Comparison of ENCODE assay signal across 8 mouse cellular contexts in genomic region chr16:36828820-36829219, GRCm38 (mm10). TPM values are rescaled to one million over a fixed set of nuclear protein-coding genes. Genes with fewer than 3 reads are reported as not detected.
DNase-seq lines count a peak whose midpoint lies in the region; ATAC-seq and TF ChIP-seq lines count a peak whose summit lies in the region.

No protein-coding gene starts in this region.

- no peak for TF ChIP-seq POLR2A in brain, embryonic 14.5 days (IDR thresholded peaks at IDR 0.05; ENCODE audit: borderline replicate concordance, extremely low read depth, insufficient read depth, insufficient read length, poor library complexity, severe bottlenecking)

- H3K4me2 ChIP-seq in heart, embryonic 15.5 days = peak overlapping the region; percentile 92

- H3K9me3 ChIP-seq in heart, embryonic 15.5 days (replicated peaks) = no peaks in the 10 kb centered on the region
- no peaks in the 10 kb centered on the region for H3K9me3 ChIP-seq in midbrain, embryonic 10.5 days (replicated peaks)

- peak; percentile 6; the same call in 1 of the 2 replicates for ATAC-seq in heart, embryonic 15.5 days (replicated peaks; ENCODE audit: insufficient number of reproducible peaks, insufficient read depth, low FRiP score, low read depth)
- ATAC-seq in activated CD4-positive, CD25-positive, alpha-beta regulatory T cell, adult 4 months = no peak

- H3K4me1 ChIP-seq in heart, embryonic 15.5 days (replicated peaks) = peaks cover 9% of the 10 kb centered on the region; the same call in 1 of the 2 replicates
- peaks cover 19% of the 10 kb centered on the region for H3K4me1 ChIP-seq in midbrain, embryonic 10.5 days

- no peak for TF ChIP-seq CTCF in brain, embryonic 14.5 days (IDR thresholded peaks at IDR 0.05; ENCODE audit: borderline replicate concordance, extremely low read depth, insufficient read depth, insufficient read length)

- H3K4me3 ChIP-seq in heart, embryonic 15.5 days = peak overlapping the region; percentile 99
- H3K4me3 ChIP-seq in midbrain, embryonic 10.5 days = peak overlapping the region; percentile 90

- 8% methylated on average over 11 of the region's 11 CpGs for WGBS in heart, embryonic 15.5 days
- 10% methylated on average over 11 of the region's 11 CpGs for WGBS in midbrain, embryonic 10.5 days

- H3K27me3 ChIP-seq in heart, embryonic 15.5 days = peaks cover 3% of the 10 kb centered on the region; the same call in 1 of the 2 replicates
- H3K27me3 ChIP-seq in midbrain, embryonic 10.5 days (ENCODE audit: low read depth, poor library complexity, severe bottlenecking) = peaks cover 18% of the 10 kb centered on the region

- no peak overlapping the region; the same call in 1 of the 2 replicates for H3K27ac ChIP-seq in heart, embryonic 15.5 days
- H3K27ac ChIP-seq in midbrain, embryonic 10.5 days (replicated peaks) = peak overlapping the region; percentile 92

- peak overlapping the region; percentile 96 for H3K9ac ChIP-seq in heart, embryonic 15.5 days

- no peaks in the 10 kb centered on the region for H3K36me3 ChIP-seq in heart, embryonic 15.5 days
- H3K36me3 ChIP-seq in midbrain, embryonic 10.5 days = peaks cover 27% of the 10 kb centered on the region

- DNase-seq in layer of hippocampus, adult 9-11 months = peak; percentile 9
- no peak for DNase-seq in layer of hippocampus, adult 8-10 months (ENCODE audit: low spot score in 2 of 2)
- peak; percentile 37 for DNase-seq in brain, embryonic 14.5 days (ENCODE audit: low read depth)
- DNase-seq in midbrain, embryonic 10.5 days (ENCODE audit: low spot score) = no peak
- DNase-seq in thymus, postnatal 10 days (ENCODE audit: low spot score in 2 of 2) = no peak
- no peak for DNase-seq in cerebellum, adult 9-11 months

RNA-seq across cellular contexts. Expression of gene Iqcb1, which starts 0.6 kb away (rescaled TPM):
- total RNA-seq in layer of hippocampus, adult 8-10 months (2022) = 10 to 100 TPM; 50.2 to 55.2 (median 53.1) TPM
- 22.6 and 26.6 TPM in 2 replicates for polyA plus RNA-seq in brain, embryonic 14.5 days (2012; rRNA removed)
- polyA plus RNA-seq in heart, embryonic 15.5 days (2015; fragmentation: Nextera tagmentation; extraction: Ambion mirVana) = 21.2 and 23.6 TPM in 2 replicates
- 68.4 and 69.4 TPM in 2 replicates for polyA plus RNA-seq in midbrain, embryonic 10.5 days (2016; fragmentation: Nextera tagmentation; extraction: Ambion mirVana)
- polyA plus RNA-seq in activated CD4-positive, CD25-positive, alpha-beta regulatory T cell, adult 4 months (2017; shearing (Covaris generic)) = 10 to 100 TPM; 12.1 to 22.1 TPM

RNA-seq across cellular contexts. Expression of gene Slc15a2, which starts 44.1 kb away (rescaled TPM):
- total RNA-seq in layer of hippocampus, adult 8-10 months (2022) = 10 to 100 TPM; 40.6 to 49.4 (median 47.8) TPM
- polyA plus RNA-seq in brain, embryonic 14.5 days (2012; rRNA removed) = 23.9 and 25.2 TPM in 2 replicates
- polyA plus RNA-seq in heart, embryonic 15.5 days (2015; fragmentation: Nextera tagmentation; extraction: Ambion mirVana) = 2.2 and 4.3 TPM in 2 replicates
- polyA plus RNA-seq in midbrain, embryonic 10.5 days (2016; fragmentation: Nextera tagmentation; extraction: Ambion mirVana) = 1.1 and 1.3 TPM in 2 replicates
- polyA plus RNA-seq in activated CD4-positive, CD25-positive, alpha-beta regulatory T cell, adult 4 months (2017; shearing (Covaris generic)) = 10 to 100 TPM; 20.4 to 57.5 TPM

RNA-seq across cellular contexts. Expression of gene Eaf2, which starts 46.0 kb away (rescaled TPM):
- 1 to 10 TPM; 1.8 to 3.0 (median 2.2) TPM for total RNA-seq in layer of hippocampus, adult 8-10 months (2022)
- 0.66 and 0.67 TPM in 2 replicates for polyA plus RNA-seq in brain, embryonic 14.5 days (2012; rRNA removed)
- polyA plus RNA-seq in heart, embryonic 15.5 days (2015; fragmentation: Nextera tagmentation; extraction: Ambion mirVana) = 0.47 and 0.94 TPM in 2 replicates
- polyA plus RNA-seq in midbrain, embryonic 10.5 days (2016; fragmentation: Nextera tagmentation; extraction: Ambion mirVana) = 1.2 and 1.7 TPM in 2 replicates
- 1 to 10 TPM; 1.4 to 2.5 TPM for polyA plus RNA-seq in activated CD4-positive, CD25-positive, alpha-beta regulatory T cell, adult 4 months (2017; shearing (Covaris generic))

RNA-seq across cellular contexts. Expression of gene Golgb1, which starts 46.1 kb away (rescaled TPM):
- 10 to 100 TPM; 70.1 to 80.3 (median 74.5) TPM for total RNA-seq in layer of hippocampus, adult 8-10 months (2022)
- 45.0 and 46.2 TPM in 2 replicates for polyA plus RNA-seq in brain, embryonic 14.5 days (2012; rRNA removed)
- 56.2 and 57.7 TPM in 2 replicates for polyA plus RNA-seq in heart, embryonic 15.5 days (2015; fragmentation: Nextera tagmentation; extraction: Ambion mirVana)
- 76.7 and 78.3 TPM in 2 replicates for polyA plus RNA-seq in midbrain, embryonic 10.5 days (2016; fragmentation: Nextera tagmentation; extraction: Ambion mirVana)
- polyA plus RNA-seq in activated CD4-positive, CD25-positive, alpha-beta regulatory T cell, adult 4 months (2017; shearing (Covaris generic)) = 10 to 100 TPM; 39.5 to 40.1 TPM

Comparison
In these comparisons a context has a peak if more than half of its experiments do, and no peak if none do; other contexts are left out.
1. DNase-seq: peak in layer of hippocampus, adult 9-11 months (single experiment) and brain, embryonic 14.5 days (single experiment); none in layer of hippocampus, adult 8-10 months (0 of 2), midbrain, embryonic 10.5 days (single experiment), thymus, postnatal 10 days (0 of 2) and cerebellum, adult 9-11 months (single experiment).